Mouse (Mus musculus): ENCODE results near the gene Itpr3. TPM values are rescaled to one million over a fixed set of nuclear protein-coding genes. Genes with fewer than 3 reads are reported as not detected.

The Itpr3 gene
- polyA plus RNA-seq, 1 experiment from 2014 or later: 1.5 TPM

DNA sequence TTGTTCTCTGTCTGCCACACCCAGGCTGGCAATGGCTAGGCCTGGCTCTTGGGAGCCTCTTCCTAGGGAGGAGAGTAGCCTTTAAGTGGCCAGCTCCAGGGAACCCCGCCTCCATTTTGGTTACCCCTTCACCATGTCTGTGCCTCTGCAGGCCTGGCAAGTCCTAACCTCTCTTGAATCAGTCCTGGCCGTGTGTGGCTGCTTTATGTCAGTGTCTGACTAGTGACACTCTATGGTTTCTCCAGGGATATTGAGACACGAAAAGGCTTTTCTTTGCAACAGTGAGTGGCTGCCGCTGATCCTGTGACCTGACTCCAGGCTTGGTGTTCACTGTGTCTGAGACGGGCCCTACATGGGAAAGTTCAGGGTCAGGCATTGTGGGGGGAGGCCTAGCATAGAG, 6.3 kb upstream of the Itpr3 start:
- 54% methylated on average over 5 of the region's 5 CpGs for WGBS
- no peak overlapping the region for H3K4me2 ChIP-seq (ENCODE audit: low read depth, low read length)
- no peak overlapping the region for H3K4me3 ChIP-seq (ENCODE audit: low read depth, low read length)
- H3K9ac ChIP-seq (replicated peaks; ENCODE audit: low read length): no peak overlapping the region
- H3K36me3 ChIP-seq (replicated peaks; ENCODE audit: control insufficient read depth, insufficient read depth, low read depth, low read length): no peaks in the 10 kb centered on the region
- 0 out of 2 replicates have a peak, but pooled peaks cover 1% of the 10 kb centered on the region for H3K4me1 ChIP-seq (ENCODE audit: control insufficient read depth, insufficient read depth, low read length)
- H3K27me3 ChIP-seq (ENCODE audit: control insufficient read depth, insufficient read depth, low read length): no peaks in the 10 kb centered on the region
- no peaks in the 10 kb centered on the region for H3K9me3 ChIP-seq (replicated peaks; ENCODE audit: control insufficient read depth, low read length)
- DNase-seq (ENCODE audit: low spot score) (no peak), ATAC-seq (replicated peaks; ENCODE audit: insufficient number of reproducible peaks, low FRiP score, low TSS enrichment, low read depth) (peak; percentile 25; the same call in 1 of the 2 replicates)
- H3K27ac ChIP-seq (replicated peaks; ENCODE audit: low read depth, low read length): no peak overlapping the region

DNA sequence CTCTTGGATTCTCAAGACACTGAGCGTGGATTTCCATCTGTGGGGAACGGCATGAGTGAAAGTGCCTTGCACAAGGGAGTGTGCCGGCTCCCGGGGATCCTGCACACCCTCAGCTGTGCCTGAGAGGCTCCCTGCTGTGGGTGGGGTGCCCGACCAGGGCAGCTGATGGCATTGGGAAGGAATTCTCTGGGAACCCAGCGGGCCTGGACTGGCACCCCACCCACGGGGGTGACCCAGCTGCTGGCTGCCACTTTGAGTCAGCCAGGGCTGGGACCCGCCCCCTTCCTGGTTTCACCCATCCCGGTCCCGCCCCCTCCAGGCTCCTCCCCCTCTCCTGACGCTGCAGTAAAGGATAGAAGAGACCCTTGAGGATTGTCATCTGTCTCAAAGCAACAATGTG, 5.6 kb upstream of the Itpr3 start:
- no peak for ATAC-seq (replicated peaks; ENCODE audit: insufficient number of reproducible peaks, low FRiP score, low TSS enrichment, low read depth)
- Histone ChIP-seq H3K4me1 (ENCODE audit: control insufficient read depth, insufficient read depth, low read length) (0 out of 2 replicates have a peak, but pooled peaks cover 3% of the 10 kb centered on the region), H3K9ac (replicated peaks; ENCODE audit: low read length) (no peak overlapping the region), H3K36me3 (replicated peaks; ENCODE audit: control insufficient read depth, insufficient read depth, low read depth, low read length) (no peaks in the 10 kb centered on the region), H3K4me3 (ENCODE audit: low read depth, low read length) (no peak overlapping the region), H3K27me3 (ENCODE audit: control insufficient read depth, insufficient read depth, low read length) (no peaks in the 10 kb centered on the region), H3K4me2 (ENCODE audit: low read depth, low read length) (no peak overlapping the region), H3K27ac (replicated peaks; ENCODE audit: low read depth, low read length) (no peak overlapping the region), H3K9me3 (replicated peaks; ENCODE audit: control insufficient read depth, low read length) (no peaks in the 10 kb centered on the region)
- DNase-seq (ENCODE audit: low spot score): peak; percentile 49
- 46% methylated on average over 8 of the region's 11 CpGs for WGBS

DNA sequence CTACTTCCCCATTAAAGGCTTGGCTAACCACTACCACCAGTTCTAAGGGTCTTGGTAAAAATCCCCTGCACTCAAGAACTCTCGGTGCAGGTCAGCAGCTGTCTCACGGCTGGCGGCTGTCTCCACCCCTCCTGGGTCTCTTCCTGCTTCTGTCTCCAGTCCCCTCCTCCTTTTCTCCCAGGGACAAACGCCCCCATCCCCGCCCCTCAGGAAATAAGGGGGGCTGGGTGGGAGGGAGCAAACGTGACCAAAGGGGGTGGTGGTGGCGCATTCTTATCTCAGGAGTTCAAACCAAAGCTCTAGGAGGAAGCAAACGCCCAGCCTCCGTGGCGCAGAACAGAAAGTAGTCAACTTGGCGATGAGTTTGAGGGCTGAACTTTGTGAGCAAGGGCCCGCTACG, 934 bp upstream of the Itpr3 start:
- H3K27me3 ChIP-seq (ENCODE audit: control insufficient read depth, insufficient read depth, low read length): peaks cover 9% of the 10 kb centered on the region

DNA sequence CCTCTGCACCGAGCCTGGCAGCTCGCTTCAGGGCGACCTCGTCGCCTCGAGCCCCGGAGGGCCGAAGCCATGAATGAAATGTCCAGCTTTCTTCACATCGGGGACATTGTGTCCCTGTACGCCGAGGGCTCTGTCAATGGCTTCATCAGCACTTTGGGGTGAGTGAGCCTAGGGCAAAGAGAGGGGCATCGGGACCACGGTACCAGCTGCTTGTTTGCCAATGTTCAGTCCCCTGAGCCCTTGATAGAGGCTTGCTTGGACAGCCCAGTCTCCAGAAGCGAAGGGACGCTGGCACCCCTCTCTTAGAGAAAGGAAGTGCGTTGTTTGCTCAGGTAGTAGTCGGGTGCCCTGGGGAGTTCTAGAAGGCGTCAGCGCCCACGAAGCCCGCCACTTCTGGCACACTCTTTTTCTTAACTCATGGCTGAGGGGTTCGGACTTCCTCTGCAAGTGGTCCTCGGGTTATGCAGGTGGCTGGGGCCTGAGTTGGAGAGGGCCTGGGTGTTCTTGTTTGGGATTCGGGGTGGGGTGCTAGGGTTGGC, 482 bp downstream of the Itpr3 start:
- H3K4me1 ChIP-seq (ENCODE audit: control insufficient read depth, insufficient read depth, low read length): peaks cover 3% of the 10 kb centered on the region; the same call in 1 of the 2 replicates
- peak overlapping the region; percentile 52 for H3K4me3 ChIP-seq (ENCODE audit: low read depth, low read length)
- DNase-seq (ENCODE audit: low spot score) (no peak), ATAC-seq (replicated peaks; ENCODE audit: insufficient number of reproducible peaks, low FRiP score, low TSS enrichment, low read depth) (no peak)
- H3K36me3 ChIP-seq (replicated peaks; ENCODE audit: control insufficient read depth, insufficient read depth, low read depth, low read length): no peaks in the 10 kb centered on the region
- H3K9me3 ChIP-seq (replicated peaks; ENCODE audit: control insufficient read depth, low read length): no peaks in the 10 kb centered on the region
- H3K9ac ChIP-seq (replicated peaks; ENCODE audit: low read length): peak overlapping the region; percentile 68
- peak overlapping the region; percentile 93 for H3K4me2 ChIP-seq (ENCODE audit: low read depth, low read length)
- peaks cover 9% of the 10 kb centered on the region for H3K27me3 ChIP-seq (ENCODE audit: control insufficient read depth, insufficient read depth, low read length)
- 1% methylated on average over 24 of the region's 24 CpGs for WGBS
- H3K27ac ChIP-seq (replicated peaks; ENCODE audit: low read depth, low read length): no peak overlapping the region

More for the DNA sequence above, 934 bp upstream of the Itpr3 start:
- Histone ChIP-seq H3K9ac (replicated peaks; ENCODE audit: low read length) (no peak overlapping the region; the same call in 1 of the 2 replicates), H3K4me1 (ENCODE audit: control insufficient read depth, insufficient read depth, low read length) (peaks cover 3% of the 10 kb centered on the region; the same call in 1 of the 2 replicates), H3K36me3 (replicated peaks; ENCODE audit: control insufficient read depth, insufficient read depth, low read depth, low read length) (no peaks in the 10 kb centered on the region), H3K4me2 (ENCODE audit: low read depth, low read length) (peak overlapping the region; percentile 93), H3K4me3 (ENCODE audit: low read depth, low read length) (peak overlapping the region; percentile 52), H3K9me3 (replicated peaks; ENCODE audit: control insufficient read depth, low read length) (no peaks in the 10 kb centered on the region), H3K27ac (replicated peaks; ENCODE audit: low read depth, low read length) (no peak overlapping the region)
- ATAC-seq (replicated peaks; ENCODE audit: insufficient number of reproducible peaks, low FRiP score, low TSS enrichment, low read depth): no peak; the same call in 1 of the 2 replicates
- 0% methylated on average over 13 of the region's 13 CpGs for WGBS
- peak; percentile 83 for DNase-seq (ENCODE audit: low spot score)

DNA sequence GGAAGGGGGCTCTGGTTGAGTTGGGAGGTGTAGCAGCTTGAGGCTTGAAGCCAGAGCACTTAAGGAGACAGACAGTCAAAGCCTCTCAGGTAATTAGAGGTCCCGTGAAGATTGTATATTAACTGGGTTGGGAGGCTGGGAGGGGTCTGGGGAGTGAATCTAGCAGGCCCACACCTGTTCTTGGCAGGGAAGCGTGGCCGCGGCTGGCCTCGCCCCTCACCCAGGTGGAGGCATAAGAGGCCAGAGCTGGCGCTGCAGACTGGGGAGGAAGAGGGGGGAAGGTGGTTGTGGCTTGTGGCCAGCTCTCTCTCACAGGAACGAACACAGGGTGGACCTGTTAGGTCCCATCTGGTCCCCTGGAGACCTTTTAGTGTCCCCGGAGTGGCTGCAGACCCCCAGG, 3.6 kb downstream of the Itpr3 start:
- H3K4me2 ChIP-seq (ENCODE audit: low read depth, low read length): no peak overlapping the region
- H3K27me3 ChIP-seq (ENCODE audit: control insufficient read depth, insufficient read depth, low read length): peaks cover 9% of the 10 kb centered on the region

DNA sequence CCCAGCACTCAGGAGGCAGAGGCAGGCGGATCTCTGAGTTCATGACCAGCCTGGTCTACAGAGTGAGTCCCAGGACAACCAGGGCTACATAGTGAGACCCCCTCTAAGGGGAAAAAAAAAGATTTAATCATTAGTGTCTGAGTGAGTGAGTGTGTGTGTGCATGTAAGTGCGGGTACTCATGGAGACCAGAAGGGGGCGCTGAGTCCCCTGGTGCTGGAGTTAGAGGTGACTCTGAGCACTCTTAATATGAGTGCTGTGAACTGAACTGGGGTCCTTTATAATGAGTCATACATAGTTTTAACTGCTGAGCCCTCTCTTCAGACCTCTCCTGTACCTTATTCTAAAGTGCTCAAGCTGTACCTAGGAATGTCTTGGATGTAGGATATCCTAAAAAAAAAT, 4.6 kb downstream of the Itpr3 start:
- DNase-seq (ENCODE audit: low spot score) (no peak), ATAC-seq (replicated peaks; ENCODE audit: insufficient number of reproducible peaks, low FRiP score, low TSS enrichment, low read depth) (no peak)
- 93% methylated on average over 3 of the region's 3 CpGs for WGBS
- Histone ChIP-seq H3K27me3 (ENCODE audit: control insufficient read depth, insufficient read depth, low read length) (peaks cover 9% of the 10 kb centered on the region), H3K36me3 (replicated peaks; ENCODE audit: control insufficient read depth, insufficient read depth, low read depth, low read length) (no peaks in the 10 kb centered on the region), H3K4me1 (ENCODE audit: control insufficient read depth, insufficient read depth, low read length) (no peaks in the 10 kb centered on the region; the same call in 1 of the 2 replicates), H3K27ac (replicated peaks; ENCODE audit: low read depth, low read length) (no peak overlapping the region), H3K9me3 (replicated peaks; ENCODE audit: control insufficient read depth, low read length) (no peaks in the 10 kb centered on the region), H3K9ac (replicated peaks; ENCODE audit: low read length) (no peak overlapping the region), H3K4me3 (ENCODE audit: low read depth, low read length) (no peak overlapping the region), H3K4me2 (ENCODE audit: low read depth, low read length) (no peak overlapping the region)

More for the DNA sequence above, 3.6 kb downstream of the Itpr3 start:
- Histone ChIP-seq H3K36me3 (replicated peaks; ENCODE audit: control insufficient read depth, insufficient read depth, low read depth, low read length) (no peaks in the 10 kb centered on the region), H3K27ac (replicated peaks; ENCODE audit: low read depth, low read length) (no peak overlapping the region), H3K4me1 (ENCODE audit: control insufficient read depth, insufficient read depth, low read length) (peaks cover 3% of the 10 kb centered on the region; the same call in 1 of the 2 replicates), H3K4me3 (ENCODE audit: low read depth, low read length) (no peak overlapping the region), H3K9ac (replicated peaks; ENCODE audit: low read length) (no peak overlapping the region), H3K9me3 (replicated peaks; ENCODE audit: control insufficient read depth, low read length) (no peaks in the 10 kb centered on the region)
- 67% methylated on average over 8 of the region's 8 CpGs for WGBS
- ATAC-seq (replicated peaks; ENCODE audit: insufficient number of reproducible peaks, low FRiP score, low TSS enrichment, low read depth): no peak
- DNase-seq (ENCODE audit: low spot score): no peak

DNA sequence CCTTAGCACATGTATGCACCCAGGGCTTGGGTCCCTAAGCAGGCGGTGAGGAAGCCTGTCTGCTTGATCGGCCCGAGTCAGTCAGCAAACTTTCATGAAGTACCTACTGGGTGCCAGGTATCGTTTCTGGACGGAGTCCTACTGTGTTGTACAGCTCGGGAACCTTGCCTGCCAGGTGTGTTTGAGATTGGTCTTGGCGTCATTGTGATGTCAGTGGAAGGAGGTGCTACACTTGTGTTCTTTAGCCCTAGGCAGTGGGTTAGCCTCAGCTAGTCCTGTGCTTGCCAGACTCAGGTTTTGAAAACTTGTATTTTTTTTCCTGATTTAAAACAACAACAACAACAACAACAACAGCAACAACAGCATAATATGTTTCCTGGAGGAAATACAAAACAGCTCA, 5.6 kb downstream of the Itpr3 start:
- WGBS: 91% methylated on average over 7 of the region's 7 CpGs
- H3K36me3 ChIP-seq (replicated peaks; ENCODE audit: control insufficient read depth, insufficient read depth, low read depth, low read length): no peaks in the 10 kb centered on the region
- no peaks in the 10 kb centered on the region for H3K9me3 ChIP-seq (replicated peaks; ENCODE audit: control insufficient read depth, low read length)
- H3K4me1 ChIP-seq (ENCODE audit: control insufficient read depth, insufficient read depth, low read length): no peaks in the 10 kb centered on the region; the same call in 1 of the 2 replicates
- no peak overlapping the region for H3K4me2 ChIP-seq (ENCODE audit: low read depth, low read length)
- DNase-seq (ENCODE audit: low spot score): no peak
- no peak overlapping the region for H3K27ac ChIP-seq (replicated peaks; ENCODE audit: low read depth, low read length)
- H3K4me3 ChIP-seq (ENCODE audit: low read depth, low read length): no peak overlapping the region
- ATAC-seq (replicated peaks; ENCODE audit: insufficient number of reproducible peaks, low FRiP score, low TSS enrichment, low read depth): no peak
- peaks cover 5% of the 10 kb centered on the region for H3K27me3 ChIP-seq (ENCODE audit: control insufficient read depth, insufficient read depth, low read length)
- no peak overlapping the region for H3K9ac ChIP-seq (replicated peaks; ENCODE audit: low read length)

DNA sequence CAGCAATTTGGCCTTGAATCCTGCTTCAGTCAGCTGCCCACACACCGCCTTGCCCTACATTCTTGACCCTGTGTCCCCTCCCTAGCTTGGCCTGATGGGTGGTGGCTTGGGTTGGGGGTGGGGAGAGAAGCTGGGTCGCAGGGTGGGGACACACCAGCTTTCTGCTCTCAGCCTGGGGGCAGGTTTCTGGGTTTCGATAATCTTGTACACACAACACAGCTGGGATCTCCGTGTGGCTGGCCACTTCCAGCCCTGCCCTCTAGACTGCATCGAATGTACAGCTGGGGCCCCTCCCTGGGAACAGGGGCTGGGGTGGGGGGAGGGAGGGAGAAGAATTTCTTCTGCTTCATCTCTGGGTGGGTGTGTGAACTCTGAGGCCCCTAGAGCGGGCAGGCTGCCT, 6.6 kb downstream of the Itpr3 start:
- Histone ChIP-seq H3K9me3 (replicated peaks; ENCODE audit: control insufficient read depth, low read length) (no peaks in the 10 kb centered on the region), H3K27me3 (ENCODE audit: control insufficient read depth, insufficient read depth, low read length) (peaks cover 3% of the 10 kb centered on the region; the same call in 1 of the 2 replicates), H3K4me3 (ENCODE audit: low read depth, low read length) (no peak overlapping the region), H3K9ac (replicated peaks; ENCODE audit: low read length) (no peak overlapping the region), H3K36me3 (replicated peaks; ENCODE audit: control insufficient read depth, insufficient read depth, low read depth, low read length) (no peaks in the 10 kb centered on the region), H3K4me1 (ENCODE audit: control insufficient read depth, insufficient read depth, low read length) (no peaks in the 10 kb centered on the region), H3K4me2 (ENCODE audit: low read depth, low read length) (no peak overlapping the region), H3K27ac (replicated peaks; ENCODE audit: low read depth, low read length) (no peak overlapping the region)
- no peak for DNase-seq (ENCODE audit: low spot score)
- ATAC-seq (replicated peaks; ENCODE audit: insufficient number of reproducible peaks, low FRiP score, low TSS enrichment, low read depth): 0 out of 2 replicates have a peak, but pooled peaks have one; percentile 40
- 39% methylated on average over 6 of the region's 6 CpGs for WGBS

Data from embryonic facial prominence, embryonic 11.5 days (tissue).